Mouse (Mus musculus) hindbrain, embryonic 12.5 days (tissue): ENCODE data around the gene Lemd2. TPM values are rescaled to one million over a fixed set of nuclear protein-coding genes. Genes with fewer than 3 reads are reported as not detected.
A peak's percentile ranks its signal among the peaks of the same experiment; 100 is the strongest.
"Not testable (repeated sequence)": the region's sequence is repeated elsewhere in the genome, so short reads cannot be mapped to it uniquely, and the experiment has no call there.

Source experiments
- ATAC-seq: fragments of 200-750 bp; cut with Nextera tagmentation; 2 replicates; pipeline ENCODE4 v1.8.0; 2017; ENCODE audit warnings: moderate TSS enrichment; ENCODE audit not compliant: low FRiP score
- H3K27ac ChIP-seq: fragments of 300-500 bp; sonication (generic); 2 replicates; pipeline ENCODE4 v1.5.1; 2016; ENCODE audit warnings: mild to moderate bottlenecking
- H3K27me3 ChIP-seq: fragments of 300-500 bp; sonication (generic); 2 replicates; pipeline ENCODE4 v1.6.1; 2016; ENCODE audit warnings: mild to moderate bottlenecking
- H3K36me3 ChIP-seq: fragments of 300-500 bp; sonication (generic); 2 replicates; pipeline ENCODE4 v1.6.1; 2016; ENCODE audit warnings: mild to moderate bottlenecking
- H3K4me1 ChIP-seq: fragments of 300-500 bp; sonication (generic); 2 replicates; pipeline ENCODE4 v1.6.1; 2016
- H3K4me2 ChIP-seq: fragments of 300-500 bp; sonication (generic); replicated peaks from 2 replicates; pipeline ENCODE4 v1.6.1; 2016; ENCODE audit warnings: mild to moderate bottlenecking
- H3K4me3 ChIP-seq: fragments of 300-500 bp; sonication (generic); 2 replicates; pipeline ENCODE4 v1.5.1; 2016; ENCODE audit warnings: mild to moderate bottlenecking
- H3K9ac ChIP-seq: fragments of 300-500 bp; sonication (generic); 2 replicates; pipeline ENCODE4 v1.6.1; 2016; ENCODE audit warnings: mild to moderate bottlenecking, moderate library complexity
- H3K9me3 ChIP-seq: fragments of 300-500 bp; sonication (generic); replicated peaks from 2 replicates; pipeline ENCODE4 v1.6.1; 2016; ENCODE audit warnings: mild to moderate bottlenecking
- WGBS: fragments of 180-500 bp; shearing (Covaris S2); methylation state at CpG from one replicate; pipeline ENCODE4 v1.1.7; 2016; 5-methylcytosine and 5-hydroxymethylcytosine counted together
- polyA plus RNA-seq: library from polyadenylated mRNA; unstranded; fragments of >200 nt; fragmentation: Nextera tagmentation; extraction: Ambion mirVana; gene quantifications from 2 replicates; pipeline ENCODE4 v1.2.1, GENCODE M21; 2016

The Lemd2 gene
- polyA plus RNA-seq, 1 experiment from 2014 or later = 38.2 TPM

GRCm38 (mm10) chr17:27238637-27239036 is 34.4 kb upstream of the Lemd2 start:
- Histone ChIP-seq H3K9ac (no peak overlapping the region), H3K36me3 (no peaks in the 10 kb centered on the region), H3K4me1 (peaks cover 20% of the 10 kb centered on the region), H3K9me3 (no peaks in the 10 kb centered on the region; the same call in 1 of the 2 replicates), H3K4me3 (no peak overlapping the region), H3K4me2 (no peak overlapping the region), H3K27me3 (0 out of 2 replicates have a peak, but pooled peaks cover 5% of the 10 kb centered on the region), H3K27ac (no peak overlapping the region)
- 26% methylated on average over 8 of the region's 8 CpGs for WGBS
- peak; percentile 50; the same call in 1 of the 2 replicates for ATAC-seq

GRCm38 (mm10) chr17:27237731-27238130 is 33.5 kb upstream of the Lemd2 start:
- 85% methylated on average over 8 of the region's 8 CpGs for WGBS
- Histone ChIP-seq H3K4me3 (no peak overlapping the region), H3K4me1 (peaks cover 20% of the 10 kb centered on the region), H3K27ac (no peak overlapping the region), H3K9ac (no peak overlapping the region), H3K9me3 (no peaks in the 10 kb centered on the region; the same call in 1 of the 2 replicates), H3K27me3 (0 out of 2 replicates have a peak, but pooled peaks cover 5% of the 10 kb centered on the region), H3K36me3 (no peaks in the 10 kb centered on the region), H3K4me2 (no peak overlapping the region)
- ATAC-seq = no peak

DNA sequence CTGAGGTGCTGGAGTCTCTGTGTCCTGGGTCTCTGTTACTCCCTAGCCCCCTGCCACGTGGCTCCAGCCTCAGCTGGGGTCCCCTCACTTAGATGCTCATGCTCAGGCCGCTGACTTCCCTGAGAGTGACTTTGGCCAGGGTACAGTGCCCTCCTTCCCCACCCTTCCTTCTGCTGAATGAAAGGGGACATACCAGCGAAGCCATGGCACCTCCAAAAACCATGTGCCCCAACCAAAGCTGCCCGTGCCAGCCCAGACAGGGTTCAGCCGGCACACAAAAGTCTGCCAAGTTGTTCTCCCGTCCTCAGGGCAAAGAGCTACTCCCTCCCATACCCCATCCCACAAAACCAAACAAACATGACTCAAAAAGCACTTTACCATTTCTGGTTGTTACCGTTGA is 29.0 kb upstream of the Lemd2 start:
- no peak for ATAC-seq
- Histone ChIP-seq H3K27me3 (0 out of 2 replicates have a peak, but pooled peaks cover 5% of the 10 kb centered on the region), H3K4me3 (no peak overlapping the region), H3K27ac (no peak overlapping the region), H3K9ac (no peak overlapping the region), H3K4me2 (no peak overlapping the region), H3K4me1 (peaks cover 23% of the 10 kb centered on the region), H3K36me3 (no peaks in the 10 kb centered on the region), H3K9me3 (no peaks in the 10 kb centered on the region)
- WGBS = 80% methylated on average over 7 of the region's 7 CpGs

GRCm38 (mm10) chr17:27232176-27232575 is 27.9 kb upstream of the Lemd2 start:
- H3K9me3 ChIP-seq = no peaks in the 10 kb centered on the region
- 0 out of 2 replicates have a peak, but pooled peaks cover 5% of the 10 kb centered on the region for H3K27me3 ChIP-seq
- WGBS = 76% methylated on average over 3 of the region's 3 CpGs
- ATAC-seq = no peak
- H3K4me1 ChIP-seq = peaks cover 33% of the 10 kb centered on the region
- H3K4me3 ChIP-seq = no peak overlapping the region
- H3K36me3 ChIP-seq = no peaks in the 10 kb centered on the region
- H3K27ac ChIP-seq = no peak overlapping the region
- no peak overlapping the region for H3K9ac ChIP-seq
- no peak overlapping the region for H3K4me2 ChIP-seq

- not testable (repeated sequence) for H3K9ac ChIP-seq, H3K36me3 ChIP-seq, H3K4me2 ChIP-seq, H3K27ac ChIP-seq, H3K9me3 ChIP-seq, H3K4me3 ChIP-seq, H3K27me3 ChIP-seq, ATAC-seq
- H3K4me1 ChIP-seq = peaks cover 39% of the 10 kb centered on the region
- 90% methylated on average over 4 of the region's 4 CpGs for WGBS
Measured at GRCm38 (mm10) chr17:27231586-27231985, 27.3 kb upstream of the Lemd2 start.

DNA sequence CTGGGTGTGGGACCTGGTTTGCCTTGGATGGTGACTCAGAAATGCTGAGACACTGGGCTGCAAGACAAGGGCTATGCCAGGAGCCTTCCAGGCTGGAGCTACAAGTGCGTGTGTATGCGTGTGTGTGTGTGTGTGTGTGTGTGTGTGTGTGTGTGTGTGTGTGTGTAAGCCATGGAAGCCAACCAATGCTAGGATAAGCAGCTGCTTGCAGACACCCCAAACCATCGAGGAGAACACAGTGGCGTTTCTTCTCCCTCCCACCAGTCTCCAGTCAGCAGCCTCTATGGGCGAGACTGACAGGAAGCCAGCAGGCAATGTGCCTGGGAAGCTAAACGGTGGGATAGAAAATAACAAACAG is 26.9 kb upstream of the Lemd2 start:
- Histone ChIP-seq H3K9ac (no peak overlapping the region), H3K36me3 (no peaks in the 10 kb centered on the region), H3K9me3 (no peaks in the 10 kb centered on the region), H3K4me3 (no peak overlapping the region), H3K27me3 (no peaks in the 10 kb centered on the region), H3K4me2 (no peak overlapping the region), H3K27ac (no peak overlapping the region), H3K4me1 (peaks cover 42% of the 10 kb centered on the region)
- WGBS = 72% methylated on average over 6 of the region's 6 CpGs
- ATAC-seq = no peak

DNA sequence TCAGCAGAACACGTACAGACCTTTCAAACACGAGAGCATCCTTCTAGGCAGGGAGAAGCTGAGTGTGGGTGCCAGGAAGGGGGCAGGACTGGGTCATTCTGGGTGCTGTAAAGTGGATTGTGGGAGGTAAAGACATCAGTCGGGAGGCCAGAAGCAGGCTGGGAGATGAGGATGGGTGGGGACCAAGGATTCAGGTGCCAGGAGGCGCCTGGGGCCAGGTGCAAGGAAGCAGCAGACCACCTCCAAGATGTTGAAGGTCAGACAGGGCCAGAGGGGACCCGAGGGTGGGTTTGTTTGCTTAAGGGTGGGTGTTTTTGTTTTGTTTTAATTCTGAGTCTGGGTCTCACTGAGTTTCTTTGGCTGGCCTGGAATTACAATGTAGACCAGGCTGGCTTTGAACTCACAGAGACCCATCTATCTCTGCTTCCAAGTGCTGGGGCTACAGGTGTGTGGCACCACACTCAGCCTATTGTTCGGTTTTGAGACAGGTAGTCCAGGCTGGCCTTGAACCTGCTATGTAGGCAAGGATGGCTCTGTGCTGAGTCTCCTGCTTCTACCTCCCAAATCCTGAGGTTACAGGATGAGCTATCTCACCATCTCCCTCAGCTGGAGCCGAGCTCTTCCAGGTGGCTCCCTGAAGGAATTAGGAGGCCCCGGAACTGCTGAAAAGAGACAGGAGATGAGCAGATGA is 26.3 kb upstream of the Lemd2 start:
- H3K9me3 ChIP-seq = no peaks in the 10 kb centered on the region
- no peak overlapping the region for H3K4me3 ChIP-seq
- no peak overlapping the region for H3K27ac ChIP-seq
- H3K4me2 ChIP-seq = no peak overlapping the region
- no peaks in the 10 kb centered on the region for H3K27me3 ChIP-seq
- WGBS = 58% methylated on average over 8 of the region's 8 CpGs
- H3K4me1 ChIP-seq = peaks cover 46% of the 10 kb centered on the region
- no peak for ATAC-seq
- no peaks in the 10 kb centered on the region for H3K36me3 ChIP-seq
- no peak overlapping the region for H3K9ac ChIP-seq

- Histone ChIP-seq H3K9me3 (no peaks in the 10 kb centered on the region), H3K4me3 (no peak overlapping the region), H3K4me2 (no peak overlapping the region), H3K36me3 (no peaks in the 10 kb centered on the region), H3K27ac (0 out of 2 replicates have a peak overlapping the region, but pooled peaks have one; percentile 68), H3K9ac (no peak overlapping the region), H3K27me3 (no peaks in the 10 kb centered on the region), H3K4me1 (peaks cover 53% of the 10 kb centered on the region)
- no peak for ATAC-seq
- WGBS = 16% methylated on average over 14 of the region's 14 CpGs
Measured at GRCm38 (mm10) chr17:27229710-27230454, 25.6 kb upstream of the Lemd2 start.

DNA sequence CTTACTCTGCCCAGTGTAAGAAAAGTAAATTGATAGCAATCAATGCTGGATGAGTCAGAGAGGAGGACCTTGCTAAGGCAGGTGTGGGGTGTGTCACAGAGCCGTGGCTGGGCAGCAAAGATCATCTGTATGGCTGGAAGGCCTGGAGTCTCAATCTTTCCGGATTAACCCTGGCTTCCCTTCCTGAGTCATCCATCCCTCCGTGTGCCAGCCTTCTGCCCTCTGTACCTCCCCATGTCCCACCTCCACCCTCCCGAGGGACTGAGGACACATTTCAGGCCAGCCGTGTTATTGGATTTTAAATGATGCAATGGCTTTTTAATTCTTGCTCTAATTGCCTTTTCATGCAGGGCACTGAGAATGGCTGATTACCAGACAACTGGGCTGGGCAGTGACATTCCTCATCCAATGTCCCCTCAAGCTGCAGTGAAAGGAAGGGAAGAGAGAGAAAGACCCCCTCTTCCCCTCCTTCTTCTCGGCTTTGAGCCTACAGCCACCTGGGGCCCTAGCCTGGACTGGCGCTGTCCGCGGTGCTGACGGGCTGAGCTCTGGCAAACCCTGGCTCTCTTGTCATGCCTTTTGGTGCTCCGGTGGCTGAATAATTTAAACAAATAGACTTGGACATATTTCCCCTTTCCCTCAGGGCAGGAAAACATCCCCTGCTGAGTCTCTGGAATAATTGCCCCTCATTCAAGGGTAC is 24.1 kb upstream of the Lemd2 start:
- ATAC-seq = peak; percentile 77
- WGBS = 13% methylated on average over 11 of the region's 11 CpGs
- Histone ChIP-seq H3K27ac (peak overlapping the region; percentile 68), H3K4me1 (peaks cover 54% of the 10 kb centered on the region), H3K4me3 (no peak overlapping the region), H3K36me3 (no peaks in the 10 kb centered on the region), H3K27me3 (no peaks in the 10 kb centered on the region), H3K9ac (no peak overlapping the region; the same call in none of the 2 replicates), H3K9me3 (no peaks in the 10 kb centered on the region), H3K4me2 (no peak overlapping the region; the same call in 1 of the 2 replicates)

DNA sequence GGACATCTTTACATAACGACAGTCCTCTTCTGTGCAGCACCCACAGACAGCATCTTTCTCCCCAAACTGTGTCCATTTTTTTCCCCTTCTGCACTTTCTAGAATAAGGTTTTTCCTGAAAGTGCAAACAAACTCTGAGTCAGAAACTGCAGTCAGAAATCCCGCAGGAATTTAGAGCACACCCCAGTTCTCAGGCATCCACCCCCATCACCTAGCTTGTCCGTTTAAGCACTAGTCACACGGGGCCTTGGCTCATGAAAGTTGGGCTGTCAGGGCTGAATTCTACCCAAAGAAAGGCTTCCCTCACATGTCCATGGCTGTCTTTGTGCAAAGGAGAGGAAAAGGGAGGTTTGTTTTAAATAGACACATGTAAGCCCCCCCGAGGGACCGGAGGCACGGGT is 23.0 kb upstream of the Lemd2 start:
- WGBS = 58% methylated on average over 7 of the region's 7 CpGs
- no peak for ATAC-seq
- Histone ChIP-seq H3K4me1 (peaks cover 54% of the 10 kb centered on the region), H3K36me3 (no peaks in the 10 kb centered on the region), H3K27me3 (no peaks in the 10 kb centered on the region), H3K27ac (0 out of 2 replicates have a peak overlapping the region, but pooled peaks have one; percentile 40), H3K4me2 (no peak overlapping the region), H3K9ac (no peak overlapping the region), H3K4me3 (no peak overlapping the region), H3K9me3 (no peaks in the 10 kb centered on the region)

GRCm38 (mm10) chr17:27226701-27227100 is 22.4 kb upstream of the Lemd2 start:
- 31% methylated on average over 3 of the region's 3 CpGs for WGBS
- H3K4me2 ChIP-seq = no peak overlapping the region
- 0 out of 2 replicates have a peak overlapping the region, but pooled peaks have one; percentile 40 for H3K27ac ChIP-seq
- H3K27me3 ChIP-seq = no peaks in the 10 kb centered on the region
- H3K9ac ChIP-seq = no peak overlapping the region
- H3K4me3 ChIP-seq = no peak overlapping the region
- peaks cover 54% of the 10 kb centered on the region for H3K4me1 ChIP-seq
- ATAC-seq = no peak
- H3K9me3 ChIP-seq = no peaks in the 10 kb centered on the region
- no peaks in the 10 kb centered on the region for H3K36me3 ChIP-seq

- H3K4me2 ChIP-seq = no peak overlapping the region
- H3K4me1 ChIP-seq = peaks cover 54% of the 10 kb centered on the region
- H3K9ac ChIP-seq = no peak overlapping the region
- H3K27ac ChIP-seq = no peak overlapping the region
- no peak for ATAC-seq
- H3K36me3 ChIP-seq = no peaks in the 10 kb centered on the region
- WGBS = 48% methylated on average over 10 of the region's 10 CpGs
- H3K27me3 ChIP-seq = no peaks in the 10 kb centered on the region
- H3K9me3 ChIP-seq = no peaks in the 10 kb centered on the region
- no peak overlapping the region for H3K4me3 ChIP-seq
Measured at GRCm38 (mm10) chr17:27225801-27226200, 21.5 kb upstream of the Lemd2 start.
